Mouse (Mus musculus) left cerebral cortex, postnatal 36 days (tissue): ENCODE data around the gene Bend7. TPM values are rescaled to one million over a fixed set of nuclear protein-coding genes. Genes with fewer than 3 reads are reported as not detected.

Experiments
- DNase-seq, 2 experiments: peaks; one replicate each; pipeline ENCODE4 v3.0.0; 2021 to 2022; ENCODE audit warnings: low spot score in 2 of 2, mixed read lengths in 1 of 2
- intact Hi-C: fragments of 180-260 bp; cut with DNase I; formaldehyde crosslinking; loops from one replicate; pipeline ENCODE4 v1.15.1; 2025
- total RNA-seq, 2 experiments: library from RNA; stranded (reverse); gene quantifications; 2 replicates each; pipeline ENCODE4 v1.2.3; 2021

Bend7 gene
- total RNA-seq: 1 to 10 TPM; 1.4 to 3.1 TPM

- intact Hi-C loops: loop anchor here (5.0 kb wide), 1 partner anchor 66 kb away; the partner anchor contains the start of gene Prpf18
- DNase-seq: peak; percentile 5 to 15
Measured at GRCm38 (mm10) chr2:4717769-4718661, at the start of gene Bend7. Gene Bend7, plus strand, starts transcription at chr2:4717831.

GRCm38 (mm10) chr2:4668626-4669025, 49.0 kb upstream of the Bend7 start:
- intact Hi-C loops: no loop called here

GRCm38 (mm10) chr2:4669701-4670100, 47.9 kb upstream of the Bend7 start:
- DNase-seq: no peak
- intact Hi-C loops: no loop called here

More at GRCm38 (mm10) chr2:4668626-4669025, 49.0 kb upstream of the Bend7 start:
- no peak for DNase-seq

- DNase-seq: no peak
- intact Hi-C loops: no loop called here
Measured at GRCm38 (mm10) chr2:4671636-4672035, 46.0 kb upstream of the Bend7 start.

DNA sequence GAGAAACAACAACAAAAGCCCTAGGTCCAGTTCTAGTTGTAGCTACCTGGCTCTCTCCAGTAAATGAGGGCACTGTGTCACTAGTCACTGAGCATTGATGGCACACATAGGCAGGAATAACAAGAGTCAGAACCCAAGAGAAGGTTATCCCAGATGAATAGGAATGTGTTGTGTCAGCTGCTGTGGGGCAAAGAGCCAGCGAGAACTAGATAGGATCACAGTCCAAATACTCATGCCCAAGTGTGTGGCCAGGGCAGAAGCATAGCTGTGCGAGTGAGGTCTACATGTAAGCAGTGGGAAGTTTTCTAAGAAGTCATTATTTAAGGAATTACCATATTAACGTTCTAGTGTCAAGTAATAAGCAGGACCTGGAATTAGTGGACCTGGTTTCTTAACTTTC, 37.7 kb upstream of the Bend7 start:
- no peak for DNase-seq
- intact Hi-C loops: no loop called here

DNA sequence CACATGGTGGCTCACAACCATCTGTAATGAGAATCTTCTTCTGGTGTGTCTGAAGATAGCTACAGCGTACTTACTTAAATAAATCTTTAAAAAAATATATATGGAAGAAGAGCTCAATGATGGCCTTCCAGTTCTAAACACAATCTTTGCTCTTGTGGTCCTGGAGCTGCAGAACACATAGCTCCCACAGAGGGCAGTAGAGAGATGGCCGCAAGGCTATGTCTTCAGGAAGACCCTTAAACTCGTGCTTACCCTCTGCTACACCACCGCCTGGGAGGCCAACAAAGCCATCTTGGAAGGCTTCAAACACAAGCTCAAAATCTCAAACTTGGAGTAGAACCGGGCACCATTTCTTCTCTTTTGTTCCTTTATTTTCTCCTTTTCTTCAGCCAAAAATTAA, 6.4 kb upstream of the Bend7 start:
- intact Hi-C loops: no loop called here
- no peak for DNase-seq

DNA sequence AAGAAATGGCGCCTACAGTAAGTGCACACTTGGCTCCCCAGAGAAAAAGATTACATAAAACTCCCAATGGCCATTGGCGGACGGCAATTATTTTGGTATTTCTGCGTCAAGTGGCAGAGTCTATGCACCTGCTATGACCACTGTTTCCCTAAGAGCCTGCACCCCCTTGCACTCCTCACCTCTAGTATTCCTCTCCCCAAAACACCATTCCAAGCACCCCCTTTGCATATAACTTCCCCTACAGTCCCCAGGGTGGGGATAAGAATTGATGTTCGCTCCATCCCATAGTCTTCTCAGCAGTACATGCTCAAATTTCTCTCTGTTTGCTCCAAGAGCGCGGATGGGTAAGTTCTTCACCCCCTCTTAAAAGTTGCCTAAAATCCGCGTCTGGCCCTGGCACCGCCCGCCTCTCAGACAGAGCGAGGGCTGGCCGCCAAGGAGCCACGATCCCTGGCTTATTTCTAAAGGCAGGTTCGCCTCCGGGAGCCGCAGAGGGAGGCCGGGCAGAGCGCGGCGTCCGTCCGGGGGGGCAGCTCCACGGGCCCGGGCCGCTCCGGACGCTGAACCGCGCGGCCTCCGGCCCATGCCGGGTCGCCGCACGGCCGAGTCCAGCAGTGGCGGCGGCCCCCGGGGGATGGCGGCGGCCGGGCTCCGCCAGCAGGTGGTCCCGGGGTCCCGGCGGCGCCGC, 406 bp upstream of the Bend7 start:
- intact Hi-C loops: loop anchor here (5.0 kb wide), 1 partner anchor 65 kb away; the partner anchor contains the start of gene Prpf18

DNA sequence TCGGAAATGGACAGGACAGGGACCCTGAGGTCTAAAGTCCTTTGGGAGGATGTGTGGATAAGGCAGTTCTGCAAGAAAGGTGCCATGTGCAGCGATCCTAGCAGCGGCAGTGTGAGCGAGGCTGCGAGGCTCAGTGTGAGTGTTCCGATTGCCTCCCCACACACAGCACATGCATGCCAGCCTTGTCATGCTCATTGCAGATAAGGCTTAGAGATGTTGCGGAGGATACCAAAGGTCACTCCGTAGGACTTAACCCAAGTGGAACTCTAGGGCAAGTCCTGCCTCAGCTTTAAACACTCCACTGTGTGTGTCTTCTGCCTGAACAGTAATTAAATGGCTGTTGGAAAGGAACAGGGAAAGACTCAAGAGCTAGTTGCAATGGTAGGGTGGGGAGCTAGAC, 5.5 kb downstream of the Bend7 start:
- no peak for DNase-seq
- intact Hi-C loops: no loop called here

More for the DNA sequence above, 406 bp upstream of the Bend7 start:
- DNase-seq: peak in 1 of 2 experiments; percentile 21

DNA sequence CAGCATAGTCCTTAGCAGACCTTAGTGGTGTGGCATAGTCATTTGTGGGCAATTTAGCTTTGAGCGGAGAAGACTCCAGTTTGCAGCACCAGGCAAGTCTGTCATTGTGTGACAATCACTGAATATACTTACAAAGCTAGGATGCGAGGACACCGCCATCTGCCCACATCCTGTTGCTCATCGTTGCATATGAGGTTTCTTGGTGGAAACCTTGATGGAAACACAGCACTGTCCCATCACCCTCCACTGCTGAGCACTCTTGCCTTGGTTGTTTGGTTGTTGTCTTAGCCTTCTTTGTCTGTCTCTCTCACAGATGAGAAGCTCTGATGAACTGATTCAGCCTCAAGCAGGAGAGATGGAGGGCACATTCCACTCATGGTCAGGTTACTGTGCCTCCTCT, 12.5 kb downstream of the Bend7 start:
- intact Hi-C loops: no loop called here
- DNase-seq: no peak

- DNase-seq: no peak
- intact Hi-C loops: no loop called here
Measured at GRCm38 (mm10) chr2:4733971-4734370, 16.3 kb downstream of the Bend7 start.

GRCm38 (mm10) chr2:4736095-4736797, 18.6 kb downstream of the Bend7 start:
- intact Hi-C loops: no loop called here

GRCm38 (mm10) chr2:4736798-4737155, 19.1 kb downstream of the Bend7 start:
- intact Hi-C loops: no loop called here
- no peak for DNase-seq

More at GRCm38 (mm10) chr2:4736095-4736797, 18.6 kb downstream of the Bend7 start:
- no peak for DNase-seq

GRCm38 (mm10) chr2:4751918-4752317, 34.3 kb downstream of the Bend7 start:
- intact Hi-C loops: no loop called here
- DNase-seq: no peak

GRCm38 (mm10) chr2:4755716-4756115, 38.1 kb downstream of the Bend7 start:
- no peak for DNase-seq
- intact Hi-C loops: no loop called here

GRCm38 (mm10) chr2:4757218-4757617, 39.6 kb downstream of the Bend7 start:
- intact Hi-C loops: no loop called here

DNA sequence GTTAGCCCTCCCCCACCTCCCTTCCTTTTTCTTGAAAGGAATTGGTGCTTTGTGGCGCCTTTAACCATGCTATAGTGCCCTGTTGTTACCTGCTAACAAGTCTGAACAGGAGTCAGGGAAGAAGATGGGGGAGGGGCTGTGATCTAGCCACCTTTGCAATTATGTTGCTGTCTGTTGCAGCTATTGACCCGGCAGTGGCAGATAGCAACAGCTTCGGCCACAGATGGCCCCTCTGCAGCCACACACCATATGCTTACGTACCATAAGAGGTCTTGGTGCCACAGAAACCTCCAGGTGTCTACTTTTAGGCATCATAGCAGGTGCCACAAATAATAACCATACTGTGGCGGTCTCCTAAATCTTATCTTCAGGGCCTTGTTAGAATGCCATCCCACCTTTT, 43.1 kb downstream of the Bend7 start:
- intact Hi-C loops: no loop called here
- no peak for DNase-seq

More at GRCm38 (mm10) chr2:4757218-4757617, 39.6 kb downstream of the Bend7 start:
- DNase-seq: no peak

DNA sequence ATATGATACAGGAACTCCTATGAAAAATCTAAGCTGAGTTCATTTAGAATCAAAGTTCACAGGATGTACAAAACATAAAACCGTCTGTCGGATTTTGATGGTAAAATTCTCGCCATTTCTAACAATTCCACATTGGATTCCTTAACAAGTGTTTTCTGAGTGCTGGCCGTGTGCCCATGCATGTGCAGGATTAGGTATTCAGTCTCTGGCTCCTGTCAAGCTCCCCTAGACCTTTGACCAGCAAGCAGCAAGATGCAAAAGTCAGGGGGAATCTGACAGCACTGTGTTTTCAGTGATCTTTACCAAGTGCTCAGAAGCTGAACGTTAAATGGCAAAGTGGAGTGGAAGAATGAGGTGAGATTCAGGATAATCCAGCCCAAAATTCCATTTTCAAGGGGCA, 44.3 kb downstream of the Bend7 start:
- intact Hi-C loops: no loop called here
- no peak for DNase-seq

DNA sequence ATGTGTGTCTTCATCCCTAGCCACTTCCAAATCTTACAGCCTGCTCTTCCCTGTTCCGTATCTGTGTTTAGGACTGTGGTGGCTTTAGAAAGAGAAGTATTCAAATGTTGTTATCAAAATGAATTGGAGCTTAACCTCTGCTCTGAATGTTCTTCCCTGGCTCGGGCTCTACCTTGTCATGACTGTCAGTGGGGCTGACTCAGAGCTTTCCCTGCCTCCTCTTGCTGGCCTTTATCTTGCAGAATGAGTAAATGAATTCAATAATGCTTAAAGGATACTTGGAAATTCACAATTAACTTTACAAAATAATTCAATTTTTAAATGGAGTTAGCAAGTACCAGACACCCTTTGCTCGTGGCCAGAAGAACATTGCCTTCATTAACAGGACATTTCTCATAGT, 46.4 kb downstream of the Bend7 start:
- intact Hi-C loops: no loop called here
- DNase-seq: no peak

DNA sequence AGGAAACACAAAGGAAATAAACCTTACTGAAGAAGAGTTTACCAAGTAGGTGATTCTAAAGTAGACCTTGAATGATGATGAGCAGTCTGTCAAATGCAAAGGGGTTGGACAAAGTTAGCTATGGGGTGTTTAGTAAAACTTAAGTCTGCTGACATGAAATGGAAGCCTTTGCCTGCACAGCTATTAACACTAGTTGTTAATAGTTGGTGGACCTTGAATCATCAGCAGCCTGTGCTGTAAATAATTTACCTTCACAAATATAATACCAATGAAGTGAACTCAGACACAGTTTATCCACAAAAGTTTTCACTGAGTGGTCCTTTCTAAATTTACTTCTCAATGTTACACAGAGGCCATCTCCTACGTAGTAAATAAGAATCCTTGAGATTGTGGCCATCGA, 52.7 kb downstream of the Bend7 start:
- DNase-seq: no peak
- intact Hi-C loops: no loop called here

DNA sequence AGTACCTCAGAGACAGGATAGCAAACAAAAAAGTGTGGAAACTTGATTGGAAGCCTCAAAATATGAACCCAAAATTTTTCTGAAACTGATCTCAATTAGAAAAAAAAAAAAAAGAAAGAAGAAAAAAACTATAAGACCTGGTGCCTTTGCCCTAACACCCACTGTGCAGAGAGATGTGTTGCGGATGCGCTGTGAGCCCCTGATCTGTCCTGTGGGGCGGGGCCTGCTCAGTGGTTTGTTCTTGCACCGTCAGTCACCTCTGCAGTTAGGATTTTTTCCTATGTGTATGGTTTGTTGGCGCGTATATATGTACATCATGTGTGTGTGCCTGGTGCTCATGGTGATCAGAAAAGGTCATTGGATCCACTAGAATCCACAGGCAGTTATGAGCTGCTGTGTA, 56.3 kb downstream of the Bend7 start:
- no peak for DNase-seq
- intact Hi-C loops: no loop called here
